Mouse (Mus musculus) forebrain, embryonic 15.5 days (tissue): ENCODE results near the gene Ncoa3. TPM values are rescaled to one million over a fixed set of nuclear protein-coding genes. Genes with fewer than 3 reads are reported as not detected.

Experiments
- polyA plus RNA-seq: library from polyadenylated mRNA; unstranded; fragments of >200 nt; fragmentation: Nextera tagmentation; extraction: Ambion mirVana; gene quantifications from 2 replicates; pipeline ENCODE4 v1.2.1, GENCODE M21; 2015

Gene Ncoa3
- polyA plus RNA-seq, 1 experiment from 2014 or later, result 9.7 TPM

Other genes starting within 250 kb of the Ncoa3 start
- 81.0 and 85.9 TPM in 2 replicates for gene Zmynd8, start 93.6 kb upstream of the Ncoa3 start, polyA plus RNA-seq
- 30.3 and 36.0 TPM in 2 replicates for gene Sulf2, start 163.0 kb downstream of the Ncoa3 start, polyA plus RNA-seq